Mouse (Mus musculus) midbrain, postnatal 0 days (tissue): ENCODE data around the gene Klhl9. TPM values are rescaled to one million over a fixed set of nuclear protein-coding genes. Genes with fewer than 3 reads are reported as not detected.

Experiments
- ATAC-seq: fragments of 200-750 bp; cut with Nextera tagmentation; 2 replicates; pipeline ENCODE4 v1.8.0; 2017; ENCODE audit warnings: moderate number of reproducible peaks, mild to moderate bottlenecking, moderate TSS enrichment, moderate library complexity; ENCODE audit not compliant: low FRiP score
- DNase-seq: peaks from one replicate; pipeline ENCODE4 v3.0.0-alpha.2; 2015; ENCODE audit warnings: low spot score
- H3K27ac ChIP-seq: fragments of 300-500 bp; sonication (generic); 2 replicates; pipeline ENCODE4 v1.5.1; 2014; ENCODE audit warnings: low read depth, mild to moderate bottlenecking, low read length, mixed read lengths
- H3K27me3 ChIP-seq: fragments of 300-500 bp; sonication (generic); 2 replicates; pipeline ENCODE4 v1.6.1; 2014; ENCODE audit warnings: low read length, control low read depth, mixed read lengths; ENCODE audit not compliant: insufficient read depth
- H3K36me3 ChIP-seq: fragments of 300-500 bp; sonication (generic); 2 replicates; pipeline ENCODE4 v1.6.1; 2014; ENCODE audit warnings: low read length, control low read depth, mixed read lengths; ENCODE audit not compliant: insufficient read depth
- H3K4me1 ChIP-seq: fragments of 300-500 bp; sonication (generic); 2 replicates; pipeline ENCODE4 v1.6.1; 2014; ENCODE audit warnings: mild to moderate bottlenecking, control low read depth, antibody characterized with exemption, low read length, mixed read lengths; ENCODE audit not compliant: insufficient read depth
- H3K4me2 ChIP-seq: fragments of 300-500 bp; sonication (generic); 2 replicates; pipeline ENCODE4 v1.6.1; 2014; ENCODE audit warnings: low read depth, mild to moderate bottlenecking, low read length, mixed read lengths; ENCODE audit not compliant: poor library complexity, severe bottlenecking
- H3K4me3 ChIP-seq: fragments of 300-500 bp; sonication (generic); 2 replicates; pipeline ENCODE4 v1.5.1; 2014; ENCODE audit warnings: low read depth, mild to moderate bottlenecking, low read length, moderate library complexity
- H3K9ac ChIP-seq: fragments of 300-500 bp; sonication (generic); replicated peaks from 2 replicates; pipeline ENCODE4 v1.6.1; 2014; ENCODE audit warnings: mild to moderate bottlenecking, low read length, moderate library complexity, mixed read lengths; ENCODE audit not compliant: poor library complexity, severe bottlenecking
- H3K9me3 ChIP-seq: fragments of 300-500 bp; sonication (generic); 2 replicates; pipeline ENCODE4 v1.6.1; 2016; ENCODE audit warnings: low read length, control low read depth
- CTCF ChIP-seq: IDR thresholded peaks from 2 replicates; pipeline ENCODE4 v1.5.1; 2016; ENCODE audit warnings: antibody characterized with exemption, mild to moderate bottlenecking
- WGBS: fragments of 180-500 bp; shearing (Covaris S2); extraction: QIAGEN DNeasy Blood & Tissue Kit; methylation state at CpG from one replicate; pipeline ENCODE4 v1.1.7; 2014; 5-methylcytosine and 5-hydroxymethylcytosine counted together
- polyA plus RNA-seq: library from polyadenylated mRNA; unstranded; fragments of >200 nt; fragmentation: Nextera tagmentation; extraction: Ambion mirVana; gene quantifications from 2 replicates; pipeline ENCODE4 v1.2.1, GENCODE M21; 2015
- total RNA-seq: library from RNA; depleted of rRNA; stranded (reverse); fragments of >200 nt; gene quantifications from 2 replicates; pipeline ENCODE4 v1.2.3, GENCODE M21; 2014

Gene Klhl9
- total and polyA plus RNA-seq, 2 experiments from 2014 or later = 82.5 to 148 TPM

DNA sequence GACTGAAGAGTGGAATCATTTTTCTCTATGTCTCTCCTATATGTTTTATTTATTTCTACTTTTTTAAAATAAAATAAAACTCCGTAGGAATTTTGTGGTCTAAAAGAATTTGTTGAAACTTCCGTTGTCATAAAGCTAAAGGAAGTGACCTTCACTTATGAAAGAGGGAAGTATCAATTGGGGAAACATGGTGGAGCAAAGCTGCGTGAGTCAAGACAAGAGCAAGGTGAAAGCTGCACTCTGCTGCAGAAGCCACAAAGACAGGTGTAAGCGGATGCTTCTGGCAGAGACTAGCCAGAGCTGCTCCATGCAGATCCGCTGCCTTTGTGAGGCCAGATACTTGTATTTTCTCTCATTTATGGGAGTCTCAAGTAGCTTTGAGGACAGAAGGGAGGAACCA, 23.5 kb downstream of the Klhl9 start:
- Histone ChIP-seq H3K4me1 (no peaks in the 10 kb centered on the region), H3K9me3 (no peaks in the 10 kb centered on the region), H3K9ac (no peak overlapping the region), H3K36me3 (no peaks in the 10 kb centered on the region), H3K4me3 (no peak overlapping the region), H3K4me2 (no peak overlapping the region), H3K27me3 (0 out of 2 replicates have a peak, but pooled peaks cover 3% of the 10 kb centered on the region), H3K27ac (no peak overlapping the region)
- WGBS = 82% methylated on average over 5 of the region's 5 CpGs
- no peak for DNase-seq
- ATAC-seq = no peak
- no peak for TF ChIP-seq CTCF

DNA sequence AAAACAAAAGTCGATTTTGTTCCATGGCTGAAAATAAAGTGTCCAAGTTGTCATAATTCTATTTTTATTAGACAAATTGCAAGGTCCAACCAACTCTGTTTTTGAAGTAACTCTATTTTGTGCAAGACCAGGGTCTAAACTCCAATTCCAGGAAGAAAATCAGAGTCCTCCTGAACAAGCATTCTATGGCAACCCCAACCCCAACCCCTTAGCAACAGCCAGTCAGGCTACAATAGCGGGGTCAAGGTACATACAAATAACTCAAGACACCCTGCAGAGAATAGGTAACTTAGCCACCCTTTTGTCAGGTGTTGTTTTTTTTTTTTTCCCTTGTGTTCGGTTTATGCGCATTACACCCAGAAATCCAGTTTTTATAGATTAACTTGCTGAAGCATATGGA, 24.5 kb downstream of the Klhl9 start:
- Histone ChIP-seq H3K9me3 (no peaks in the 10 kb centered on the region), H3K4me3 (no peak overlapping the region), H3K27me3 (0 out of 2 replicates have a peak, but pooled peaks cover 3% of the 10 kb centered on the region), H3K9ac (no peak overlapping the region), H3K36me3 (no peaks in the 10 kb centered on the region), H3K4me2 (no peak overlapping the region), H3K27ac (no peak overlapping the region), H3K4me1 (no peaks in the 10 kb centered on the region)
- WGBS = 81% methylated on average over 4 of the region's 4 CpGs
- no peak for DNase-seq
- TF ChIP-seq CTCF = no peak
- no peak for ATAC-seq

DNA sequence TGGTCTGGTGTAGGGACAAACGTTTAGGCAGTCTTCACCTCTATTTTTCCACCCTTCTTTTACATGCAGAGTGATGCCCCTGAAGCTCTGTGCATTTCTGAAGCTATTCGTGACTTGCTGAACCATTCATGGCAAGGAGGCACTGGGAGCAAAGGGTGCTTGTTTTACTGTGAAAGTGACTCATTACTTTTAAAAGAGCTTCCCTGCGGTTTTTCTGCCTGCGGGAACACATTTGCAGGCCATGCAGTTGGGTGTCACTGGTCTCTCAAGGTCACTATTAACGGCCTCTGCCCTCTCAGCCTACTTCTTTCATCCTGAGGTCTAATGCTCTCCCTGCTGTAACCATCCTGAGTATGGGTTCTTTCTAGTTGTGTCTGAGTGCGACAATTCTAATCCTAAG, 25.2 kb downstream of the Klhl9 start:
- Histone ChIP-seq H3K36me3 (no peaks in the 10 kb centered on the region), H3K9me3 (no peaks in the 10 kb centered on the region), H3K4me3 (no peak overlapping the region), H3K27me3 (0 out of 2 replicates have a peak, but pooled peaks cover 3% of the 10 kb centered on the region), H3K27ac (no peak overlapping the region), H3K9ac (no peak overlapping the region), H3K4me2 (no peak overlapping the region), H3K4me1 (no peaks in the 10 kb centered on the region)
- WGBS = 71% methylated on average over 6 of the region's 6 CpGs
- DNase-seq (no peak), ATAC-seq (no peak)
- no peak for TF ChIP-seq CTCF

DNA sequence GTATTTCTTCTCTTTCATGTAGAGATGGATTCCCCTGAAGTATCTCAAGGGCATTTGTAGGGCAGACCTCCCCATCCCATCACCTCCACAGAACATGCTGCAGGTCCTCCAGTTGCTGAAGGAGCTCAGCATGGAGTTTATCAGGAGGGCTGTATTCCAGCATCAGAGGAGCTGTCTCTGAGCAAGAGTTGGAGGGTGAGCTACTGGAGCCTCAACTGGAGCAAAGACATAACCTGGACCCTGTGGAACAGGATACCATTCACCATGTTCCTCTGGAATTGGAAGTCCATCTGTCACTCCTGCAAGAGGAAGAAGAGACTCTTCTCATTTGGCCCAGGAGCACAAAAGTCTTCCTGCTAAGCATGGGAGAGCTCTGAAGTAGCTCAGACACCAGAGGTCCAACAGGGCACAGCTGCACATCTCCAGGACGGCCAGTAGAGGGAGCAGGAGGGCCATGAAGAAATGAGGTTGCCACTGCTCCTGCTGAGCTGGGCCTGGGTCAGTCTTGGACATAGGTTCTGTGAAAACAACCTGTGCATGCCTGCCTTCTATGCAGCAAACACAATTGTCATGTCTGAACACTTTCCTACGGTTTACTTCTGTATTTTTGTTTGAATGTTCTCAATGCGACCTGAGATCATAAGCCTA, 25.9 kb downstream of the Klhl9 start:
- no peaks in the 10 kb centered on the region for H3K36me3 ChIP-seq
- H3K27me3 ChIP-seq = 0 out of 2 replicates have a peak, but pooled peaks cover 3% of the 10 kb centered on the region
- no peak overlapping the region for H3K4me3 ChIP-seq
- H3K4me1 ChIP-seq = no peaks in the 10 kb centered on the region
- ATAC-seq (0 out of 2 replicates have a peak, but pooled peaks have one; percentile 63), DNase-seq (peak; percentile 78)
- no peak overlapping the region for H3K4me2 ChIP-seq
- 23% methylated on average over 3 of the region's 3 CpGs for WGBS
- no peaks in the 10 kb centered on the region for H3K9me3 ChIP-seq
- H3K9ac ChIP-seq = no peak overlapping the region
- H3K27ac ChIP-seq = no peak overlapping the region
- TF ChIP-seq CTCF = peak; percentile 97

DNA sequence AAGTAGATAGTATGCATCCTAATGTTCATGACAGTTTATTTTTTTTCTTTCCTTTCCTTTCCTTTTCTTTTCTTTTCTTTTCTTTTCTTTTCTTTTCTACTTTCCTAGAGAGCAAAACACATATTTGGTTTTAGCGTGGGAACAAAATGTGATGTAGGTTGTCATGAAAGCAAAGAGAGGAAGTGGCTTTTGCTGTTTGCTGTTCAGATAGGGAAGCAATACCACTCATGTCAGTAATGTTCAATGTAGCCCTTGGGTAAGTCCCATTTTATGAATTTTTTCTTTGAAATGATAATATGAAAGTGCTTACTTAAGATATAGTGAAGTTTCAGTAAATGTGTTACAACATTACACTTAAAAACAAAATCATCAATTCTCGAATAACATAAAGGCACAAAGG, 28.9 kb downstream of the Klhl9 start:
- no peak for ATAC-seq
- TF ChIP-seq CTCF = no peak
- H3K27me3 ChIP-seq = 0 out of 2 replicates have a peak, but pooled peaks cover 3% of the 10 kb centered on the region
- H3K27ac ChIP-seq = no peak overlapping the region
- DNase-seq = no peak
- H3K36me3 ChIP-seq = no peaks in the 10 kb centered on the region
- no peak overlapping the region for H3K4me2 ChIP-seq
- no peak overlapping the region for H3K4me3 ChIP-seq
- H3K9ac ChIP-seq = no peak overlapping the region
- WGBS = 85% methylated on average over 2 of the region's 2 CpGs
- H3K4me1 ChIP-seq = no peaks in the 10 kb centered on the region
- no peaks in the 10 kb centered on the region for H3K9me3 ChIP-seq

DNA sequence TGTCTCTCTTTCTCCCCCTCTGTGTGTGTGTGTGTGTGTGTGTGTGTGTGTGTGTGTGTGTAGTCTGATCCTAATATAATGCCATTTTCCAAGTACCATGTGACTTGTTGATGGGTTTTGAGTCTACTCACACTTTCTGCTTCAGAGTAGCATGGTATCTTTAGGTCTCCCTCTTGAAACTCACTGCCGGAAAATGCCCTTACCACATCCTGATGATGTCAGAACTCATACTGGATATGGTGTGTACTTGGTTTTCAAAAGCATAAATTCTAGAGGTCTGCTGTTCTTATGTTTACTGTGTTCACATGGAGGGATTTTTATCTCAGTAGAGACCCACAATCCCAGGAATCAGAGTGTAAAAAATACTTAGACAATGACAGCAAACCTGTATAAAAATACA, 29.7 kb downstream of the Klhl9 start:
- Histone ChIP-seq H3K9ac (no peak overlapping the region), H3K9me3 (no peaks in the 10 kb centered on the region), H3K27me3 (0 out of 2 replicates have a peak, but pooled peaks cover 3% of the 10 kb centered on the region), H3K4me2 (no peak overlapping the region), H3K4me3 (no peak overlapping the region), H3K4me1 (no peaks in the 10 kb centered on the region), H3K36me3 (no peaks in the 10 kb centered on the region), H3K27ac (no peak overlapping the region)
- ATAC-seq (no peak), DNase-seq (no peak)
- no peak for TF ChIP-seq CTCF
- WGBS = 94% methylated on average over 1 of the region's 1 CpGs
